Mouse (Mus musculus) left cerebral cortex, adult 8-10 months (tissue): ENCODE data around the gene Dpf3. TPM values are rescaled to one million over a fixed set of nuclear protein-coding genes. Genes with fewer than 3 reads are reported as not detected.

Experiments
- DNase-seq, 2 experiments: peaks; one replicate each; pipeline ENCODE4 v3.0.0; 2022; ENCODE audit warnings: low spot score in 2 of 2
- total RNA-seq, 4 experiments: library from RNA; stranded (reverse); gene quantifications; 2 replicates each; pipeline ENCODE4 v1.2.4; 2022

The Dpf3 gene
- total RNA-seq, 4 experiments from 2014 or later = 4.0 to 8.0 (median 5.8) TPM

GRCm38 (mm10) chr12:83220964-83221363 is 266.6 kb downstream of the Dpf3 start:
- DNase-seq = no peak

GRCm38 (mm10) chr12:83213879-83214341 is 273.6 kb downstream of the Dpf3 start:
- DNase-seq = no peak

GRCm38 (mm10) chr12:83211976-83212375 is 275.5 kb downstream of the Dpf3 start:
- DNase-seq = no peak

GRCm38 (mm10) chr12:83211146-83211822 is 276.2 kb downstream of the Dpf3 start:
- no peak for DNase-seq

GRCm38 (mm10) chr12:83210735-83211134 is 276.8 kb downstream of the Dpf3 start:
- DNase-seq = no peak

GRCm38 (mm10) chr12:83210294-83210693 is 277.2 kb downstream of the Dpf3 start:
- no peak for DNase-seq

GRCm38 (mm10) chr12:83209461-83209860 is 278.1 kb downstream of the Dpf3 start:
- DNase-seq = no peak

GRCm38 (mm10) chr12:83208841-83209240 is 278.7 kb downstream of the Dpf3 start:
- no peak for DNase-seq

- no peak for DNase-seq
These were observed 279.5 kb downstream of the Dpf3 start for GRCm38 (mm10) chr12:83208011-83208410.

- DNase-seq = no peak
These were observed 280.0 kb downstream of the Dpf3 start for GRCm38 (mm10) chr12:83207481-83207880.

GRCm38 (mm10) chr12:83206866-83207265 is 280.6 kb downstream of the Dpf3 start:
- DNase-seq = no peak

GRCm38 (mm10) chr12:83204361-83204760 is 283.2 kb downstream of the Dpf3 start:
- no peak for DNase-seq

- no peak for DNase-seq
These were observed 285.8 kb downstream of the Dpf3 start for GRCm38 (mm10) chr12:83201674-83202073.

GRCm38 (mm10) chr12:83180561-83180960 is 307.0 kb downstream of the Dpf3 start:
- DNase-seq = no peak

- no peak for DNase-seq
These were observed 307.7 kb downstream of the Dpf3 start for GRCm38 (mm10) chr12:83179860-83180259.

- DNase-seq = no peak
These were observed 308.7 kb downstream of the Dpf3 start for GRCm38 (mm10) chr12:83178770-83179169.

- DNase-seq = peak in 1 of 2 experiments; percentile 66
These were observed 317.9 kb downstream of the Dpf3 start for GRCm38 (mm10) chr12:83169495-83170209.

- DNase-seq = peak in 1 of 2 experiments; percentile 31
These were observed 319.2 kb downstream of the Dpf3 start for GRCm38 (mm10) chr12:83168310-83168709.

GRCm38 (mm10) chr12:83165058-83165457 is 322.5 kb downstream of the Dpf3 start:
- DNase-seq = no peak
